Mouse (Mus musculus) heart, postnatal 0 days (tissue): ENCODE measurements around the gene Krtap3-2. TPM values are rescaled to one million over a fixed set of nuclear protein-coding genes. Genes with fewer than 3 reads are reported as not detected.
A peak's percentile ranks its signal among the peaks of the same experiment; 100 is the strongest.

Source experiments
- ATAC-seq: fragments of 200-750 bp; cut with Nextera tagmentation; 2 replicates; pipeline ENCODE4 v1.8.0; 2017; ENCODE audit warnings: low read depth, moderate number of reproducible peaks, moderate library complexity; ENCODE audit not compliant: insufficient read depth
- DNase-seq: peaks from one replicate; pipeline ENCODE4 v3.0.0-alpha.2; 2016; ENCODE audit warnings: low spot score
- H3K27ac ChIP-seq: fragments of 300-500 bp; sonication (generic); 2 replicates; pipeline ENCODE4 v1.5.1; 2014; ENCODE audit warnings: low read depth, mild to moderate bottlenecking
- H3K27me3 ChIP-seq: fragments of 300-500 bp; sonication (generic); 2 replicates; pipeline ENCODE4 v1.6.1; 2014; ENCODE audit warnings: low read length, mixed read lengths; ENCODE audit not compliant: control insufficient read depth, insufficient read depth
- H3K36me3 ChIP-seq: fragments of 300-500 bp; sonication (generic); replicated peaks from 2 replicates; pipeline ENCODE4 v1.6.1; 2014; ENCODE audit warnings: low read length, mixed read lengths; ENCODE audit not compliant: control insufficient read depth, insufficient read depth
- H3K4me1 ChIP-seq: fragments of 300-500 bp; sonication (generic); 2 replicates; pipeline ENCODE4 v1.6.1; 2014; ENCODE audit warnings: antibody characterized with exemption; ENCODE audit not compliant: control insufficient read depth, insufficient read depth
- H3K4me2 ChIP-seq: fragments of 300-500 bp; sonication (generic); 2 replicates; pipeline ENCODE4 v1.6.1; 2014; ENCODE audit warnings: low read depth, mild to moderate bottlenecking, low read length, moderate library complexity
- H3K4me3 ChIP-seq: fragments of 300-500 bp; sonication (generic); 2 replicates; pipeline ENCODE4 v1.5.1; 2014; ENCODE audit warnings: low read depth, low read length
- H3K9ac ChIP-seq: fragments of 300-500 bp; sonication (generic); replicated peaks from 2 replicates; pipeline ENCODE4 v1.6.1; 2014; ENCODE audit warnings: low read depth, low read length, mixed read lengths
- H3K9me3 ChIP-seq: fragments of 300-500 bp; sonication (generic); replicated peaks from 2 replicates; pipeline ENCODE4 v1.6.1; 2016; ENCODE audit warnings: low read length; ENCODE audit not compliant: control insufficient read depth
- CTCF ChIP-seq: IDR thresholded peaks from 2 replicates; pipeline ENCODE4 v1.5.1; 2016; ENCODE audit warnings: antibody characterized with exemption, control low read depth, low read depth
- EP300 ChIP-seq: IDR thresholded peaks from 2 replicates; pipeline ENCODE4 v1.6.1; 2016; ENCODE audit warnings: antibody characterized with exemption, low read depth
- WGBS: fragments of 180-500 bp; shearing (Covaris S2); extraction: QIAGEN DNeasy Blood & Tissue Kit; methylation state at CpG from one replicate; pipeline ENCODE4 v1.1.7; 2014; 5-methylcytosine and 5-hydroxymethylcytosine counted together
- polyA plus RNA-seq: library from polyadenylated mRNA; unstranded; fragments of >200 nt; fragmentation: Nextera tagmentation; extraction: Ambion mirVana; gene quantifications from 2 replicates; pipeline ENCODE4 v1.2.1, GENCODE M21; 2015
- total RNA-seq: library from RNA; depleted of rRNA; stranded (reverse); fragments of >200 nt; gene quantifications from 2 replicates; pipeline ENCODE4 v1.2.3, GENCODE M21; 2014; ENCODE audit warnings: low replicate concordance

The Krtap3-2 gene
- total and polyA plus RNA-seq, 2 experiments from 2014 or later, result not detected

DNA sequence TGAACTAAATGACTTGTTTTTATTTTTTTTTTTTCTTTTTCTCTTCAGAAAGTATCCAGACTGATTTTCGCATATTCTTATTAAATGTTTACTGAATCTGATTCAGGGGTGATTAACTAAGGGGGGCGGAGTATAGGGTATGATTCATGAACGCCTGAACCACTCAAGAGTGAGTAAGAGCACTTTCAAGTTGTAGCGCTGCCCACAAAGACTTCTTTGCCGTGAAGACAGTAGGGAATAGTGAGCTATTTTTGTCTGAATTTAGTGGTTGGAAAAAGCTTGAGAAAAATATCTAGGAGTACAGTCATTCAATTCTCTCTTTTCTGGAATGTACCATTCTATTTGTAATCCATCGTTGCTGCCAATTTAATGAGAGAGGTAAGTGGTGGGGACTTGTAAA, 24.9 kb upstream of the Krtap3-2 start:
- Histone ChIP-seq H3K27ac (no peak overlapping the region), H3K9me3 (no peaks in the 10 kb centered on the region), H3K27me3 (no peaks in the 10 kb centered on the region), H3K4me2 (no peak overlapping the region), H3K4me1 (no peaks in the 10 kb centered on the region), H3K9ac (no peak overlapping the region), H3K36me3 (no peaks in the 10 kb centered on the region), H3K4me3 (no peak overlapping the region)
- no peak for ATAC-seq
- no peak for DNase-seq
- no peak for TF ChIP-seq CTCF
- no peak for TF ChIP-seq EP300
- 69% methylated on average over 6 of the region's 6 CpGs for WGBS

DNA sequence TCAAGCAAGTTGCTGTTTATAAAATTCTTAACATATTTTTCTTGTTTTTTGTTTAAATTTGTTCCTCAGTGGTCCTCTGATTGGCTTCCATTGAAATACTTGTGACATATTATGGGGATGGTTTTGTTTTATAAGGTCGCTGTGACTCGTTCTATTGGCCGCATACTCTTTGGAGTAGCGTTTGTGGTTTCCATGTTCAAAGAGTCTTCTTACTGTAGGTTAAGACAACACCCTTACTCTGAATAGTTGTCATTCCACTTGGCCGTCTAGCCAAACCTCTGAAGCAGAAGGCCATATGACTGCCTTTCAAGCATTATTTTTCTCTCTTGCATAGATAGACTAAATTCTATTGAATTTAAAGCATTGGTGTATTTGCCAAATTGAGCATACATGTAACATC, 24.4 kb upstream of the Krtap3-2 start:
- ATAC-seq (no peak), DNase-seq (no peak)
- TF ChIP-seq CTCF, result no peak
- no peak for TF ChIP-seq EP300
- WGBS, result 83% methylated on average over 5 of the region's 5 CpGs
- Histone ChIP-seq H3K27me3 (no peaks in the 10 kb centered on the region), H3K9me3 (no peaks in the 10 kb centered on the region), H3K36me3 (no peaks in the 10 kb centered on the region), H3K4me3 (no peak overlapping the region), H3K4me2 (no peak overlapping the region), H3K4me1 (no peaks in the 10 kb centered on the region), H3K27ac (no peak overlapping the region), H3K9ac (no peak overlapping the region)

DNA sequence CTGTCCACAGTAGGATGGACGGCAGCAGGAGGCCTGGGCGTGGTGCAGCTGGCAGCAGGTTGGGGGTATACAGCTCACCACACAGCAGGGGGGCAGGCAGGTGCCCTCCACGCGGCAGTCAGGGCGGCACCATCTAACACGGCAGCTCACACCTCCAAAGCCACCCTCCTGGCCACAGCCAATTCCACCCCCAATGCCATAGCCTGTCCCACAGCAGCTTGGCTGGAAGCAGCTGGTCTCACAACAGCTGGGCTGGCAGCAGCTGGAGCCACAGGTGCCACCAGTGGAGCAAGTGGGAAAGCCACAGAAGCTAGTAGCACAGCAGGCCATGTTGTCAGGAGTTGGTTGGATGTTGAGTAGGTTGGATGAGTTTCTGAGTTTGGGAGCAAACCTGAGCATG, 24.0 kb upstream of the Krtap3-2 start, which contains the start of gene Krtap1-5:
Gene Krtap1-5 (minus strand): TSS at position 381 of the 400 bp plus-strand sequence.
- Histone ChIP-seq H3K36me3 (no peaks in the 10 kb centered on the region), H3K4me1 (no peaks in the 10 kb centered on the region), H3K9ac (no peak within 1 kb of the TSS), H3K9me3 (no peaks in the 10 kb centered on the region), H3K4me2 (no peak within 1 kb of the TSS), H3K27me3 (no peaks in the 10 kb centered on the region), H3K4me3 (no peak within 1 kb of the TSS), H3K27ac (no peak within 1 kb of the TSS)
- ATAC-seq, result no peak
- TF ChIP-seq CTCF (no peak), EP300 (no peak)
- WGBS, result 74% methylated on average over 5 of the region's 6 CpGs
- DNase-seq, result no peak

DNA sequence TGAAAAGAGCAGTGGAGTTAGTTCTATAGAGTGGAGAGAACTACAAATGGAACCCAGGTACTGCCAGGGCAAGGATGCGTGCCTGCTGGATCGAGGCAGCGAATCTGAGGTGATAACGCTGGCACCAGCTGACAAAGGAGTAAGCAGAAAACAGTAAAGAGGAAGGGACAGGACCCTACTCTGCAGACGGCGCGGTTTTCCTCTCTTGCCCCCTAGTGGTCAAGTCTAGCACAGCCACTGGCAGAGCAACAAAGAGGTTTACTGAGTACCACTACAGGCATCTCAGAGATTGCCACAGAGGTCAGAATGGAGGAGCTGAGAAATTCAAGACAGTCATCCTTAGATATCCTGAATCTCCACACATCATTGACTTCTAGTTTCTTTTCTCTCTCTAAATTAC, 17.5 kb upstream of the Krtap3-2 start:
- no peaks in the 10 kb centered on the region for H3K9me3 ChIP-seq
- H3K4me2 ChIP-seq, result peak overlapping the region; percentile 39
- H3K27me3 ChIP-seq, result no peaks in the 10 kb centered on the region
- TF ChIP-seq CTCF, result peak; percentile 86
- TF ChIP-seq EP300, result no peak
- no peaks in the 10 kb centered on the region for H3K4me1 ChIP-seq
- H3K4me3 ChIP-seq, result no peak overlapping the region
- no peak overlapping the region for H3K9ac ChIP-seq
- H3K27ac ChIP-seq, result no peak overlapping the region
- ATAC-seq, result no peak
- WGBS, result 2% methylated on average over 7 of the region's 7 CpGs
- H3K36me3 ChIP-seq, result no peaks in the 10 kb centered on the region
- peak; percentile 39 for DNase-seq

DNA sequence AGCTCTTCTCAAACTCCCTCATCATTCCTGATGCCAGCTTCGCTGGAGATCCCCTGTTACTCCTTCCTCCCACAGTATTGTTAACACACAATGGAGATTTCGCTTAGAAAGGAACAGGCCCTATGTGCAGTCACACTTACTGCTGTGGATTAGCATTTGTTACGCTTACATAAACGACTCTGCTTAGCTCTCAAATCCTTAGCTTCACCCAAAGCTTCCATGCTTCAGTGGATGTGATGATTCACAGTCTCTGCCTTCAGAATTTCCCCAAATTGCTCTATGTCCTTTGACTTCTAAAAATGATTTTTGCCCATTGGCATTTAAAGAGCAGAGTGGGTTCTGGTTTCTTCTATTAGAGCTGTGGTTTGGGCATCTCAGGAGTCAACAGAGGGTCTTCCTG, 16.5 kb upstream of the Krtap3-2 start:
- no peak for ATAC-seq
- Histone ChIP-seq H3K9me3 (no peaks in the 10 kb centered on the region), H3K27ac (no peak overlapping the region), H3K4me2 (no peak overlapping the region), H3K4me1 (no peaks in the 10 kb centered on the region), H3K9ac (no peak overlapping the region), H3K27me3 (no peaks in the 10 kb centered on the region), H3K36me3 (no peaks in the 10 kb centered on the region), H3K4me3 (no peak overlapping the region)
- 55% methylated on average over 4 of the region's 4 CpGs for WGBS
- TF ChIP-seq EP300, result no peak
- no peak for TF ChIP-seq CTCF
- no peak for DNase-seq

DNA sequence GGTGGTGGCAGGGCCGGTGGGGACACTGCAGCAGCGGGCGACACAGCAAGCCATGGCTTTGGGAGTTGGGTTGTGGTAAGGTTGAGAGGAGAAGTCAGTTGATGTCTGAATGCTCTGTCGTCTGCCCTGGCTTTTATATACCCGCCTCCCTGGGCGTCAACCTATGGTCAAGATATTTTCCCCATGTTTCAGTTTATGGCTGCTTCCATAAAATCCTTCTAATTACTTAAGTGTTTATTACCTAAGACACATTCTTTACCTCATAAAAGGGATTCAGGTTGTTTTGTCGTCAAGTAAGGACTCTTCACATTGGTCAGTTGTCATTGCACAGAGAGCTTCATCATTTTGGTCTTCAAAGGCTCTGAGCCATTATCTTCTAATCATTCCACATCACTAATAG, 9.9 kb upstream of the Krtap3-2 start, which contains the start of gene Krtap3-1:
Gene Krtap3-1 (minus strand): TSS at position 101 of the 400 bp plus-strand sequence.
- no peaks in the 10 kb centered on the region for H3K27me3 ChIP-seq
- no peak within 1 kb of the TSS for H3K4me3 ChIP-seq
- no peak within 1 kb of the TSS for H3K27ac ChIP-seq
- H3K9ac ChIP-seq, result no peak within 1 kb of the TSS
- H3K4me1 ChIP-seq, result no peaks in the 10 kb centered on the region
- TF ChIP-seq CTCF, result no peak
- TF ChIP-seq EP300, result no peak
- H3K4me2 ChIP-seq, result no peak within 1 kb of the TSS
- H3K9me3 ChIP-seq, result no peaks in the 10 kb centered on the region
- H3K36me3 ChIP-seq, result no peaks in the 10 kb centered on the region
- ATAC-seq (no peak), DNase-seq (no peak)
- WGBS, result 85% methylated on average over 7 of the region's 7 CpGs
